Mouse (Mus musculus) spleen, postnatal 14 days (tissue): ENCODE measurements around the gene Cd2ap.
"Not testable (repeated sequence)": the region's sequence is repeated elsewhere in the genome, so short reads cannot be mapped to it uniquely, and the experiment has no call there.

Source experiments
- DNase-seq, 2 experiments: peaks; one replicate each; pipeline ENCODE4 v3.0.0; 2021 to 2022; ENCODE audit warnings: low spot score in 2 of 2

Gene Cd2ap

DNA sequence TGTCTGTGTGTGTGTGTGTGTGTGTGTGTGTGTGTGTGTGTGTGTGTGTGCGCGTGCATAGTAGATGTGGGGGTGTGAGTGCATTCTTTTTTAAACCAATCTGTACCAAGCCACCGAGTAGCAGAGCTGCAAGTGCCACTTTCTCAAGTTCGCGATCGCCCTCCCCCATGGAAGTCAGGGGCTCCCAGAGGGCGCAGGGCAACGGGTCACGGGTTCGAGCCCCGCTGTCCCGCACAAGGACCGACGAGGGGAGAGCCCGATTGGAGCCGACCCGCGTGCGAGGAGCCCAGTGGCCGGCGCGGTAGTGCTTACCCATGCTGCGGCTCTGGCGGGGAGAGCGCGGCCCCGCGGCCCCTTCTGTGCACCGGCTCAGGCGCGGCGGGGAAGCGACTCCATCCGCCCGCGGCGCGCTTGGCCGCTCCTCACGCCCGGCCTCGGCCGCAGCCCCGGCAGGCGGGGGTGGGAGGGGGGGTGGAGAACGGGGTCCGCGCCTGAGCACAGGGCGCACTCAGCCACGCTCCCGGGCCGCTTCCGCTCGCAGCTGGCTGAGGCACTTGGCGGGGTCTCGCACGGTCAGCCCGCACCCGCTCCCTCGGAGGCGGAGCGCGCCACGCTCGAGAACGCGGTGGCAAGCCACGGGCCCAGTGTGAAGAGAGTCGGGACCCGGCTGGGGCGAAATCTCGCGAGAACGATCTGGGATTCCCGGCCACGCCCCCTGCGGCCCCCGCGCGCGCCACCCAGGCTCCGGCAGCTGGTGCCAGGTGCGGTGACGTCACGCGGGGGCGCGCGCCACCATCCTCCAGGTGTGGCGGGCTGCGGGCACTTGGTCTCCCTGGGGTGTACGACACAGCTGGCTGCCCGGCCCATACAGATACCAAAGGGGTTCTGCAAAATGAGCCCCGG, at the start of gene Cd2ap:
Cd2ap (minus strand) TSS at position 665 of the 903 bp plus-strand sequence.
- peak; percentile 95 to 97 for DNase-seq

DNA sequence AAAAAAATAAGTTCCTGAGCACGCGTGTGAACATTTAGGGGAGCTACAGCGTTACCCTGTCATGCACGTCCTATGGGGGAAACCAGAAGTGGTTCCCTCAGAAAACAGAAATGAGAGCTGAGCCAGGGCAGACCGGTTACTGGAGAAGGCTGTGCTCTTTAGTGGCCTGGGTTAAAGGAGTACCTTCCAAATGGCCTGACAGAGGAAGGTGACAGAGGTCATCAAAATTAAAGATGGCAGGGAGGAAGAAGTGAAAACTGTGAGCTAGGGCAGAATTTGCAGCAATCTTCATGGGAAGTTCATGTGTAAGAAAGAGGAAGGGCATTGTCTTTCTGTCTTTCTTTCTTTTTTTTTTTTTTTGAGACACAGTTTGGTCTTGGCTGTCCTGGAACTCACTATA, 48.3 kb upstream of the Cd2ap start:
- no peak for DNase-seq

DNA sequence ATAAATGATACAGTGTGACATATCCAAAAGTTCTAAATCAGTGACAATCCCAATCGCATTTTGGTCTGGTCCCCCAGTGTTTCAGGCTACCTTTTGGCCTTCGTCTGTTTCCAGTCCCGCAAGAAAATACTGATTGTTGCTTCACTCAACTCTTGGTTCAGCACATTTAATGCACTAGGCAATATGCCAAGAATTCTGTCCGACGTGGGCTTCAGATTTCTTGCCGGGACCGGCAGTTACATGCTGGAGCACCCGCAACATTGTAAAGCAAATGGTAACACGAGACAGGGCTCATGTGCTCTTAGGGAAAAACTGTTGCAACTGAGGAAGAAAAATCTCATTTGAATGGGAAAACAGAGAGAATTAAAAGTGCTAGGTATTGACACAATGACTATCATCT, 42.3 kb upstream of the Cd2ap start:
- DNase-seq, result no peak

DNA sequence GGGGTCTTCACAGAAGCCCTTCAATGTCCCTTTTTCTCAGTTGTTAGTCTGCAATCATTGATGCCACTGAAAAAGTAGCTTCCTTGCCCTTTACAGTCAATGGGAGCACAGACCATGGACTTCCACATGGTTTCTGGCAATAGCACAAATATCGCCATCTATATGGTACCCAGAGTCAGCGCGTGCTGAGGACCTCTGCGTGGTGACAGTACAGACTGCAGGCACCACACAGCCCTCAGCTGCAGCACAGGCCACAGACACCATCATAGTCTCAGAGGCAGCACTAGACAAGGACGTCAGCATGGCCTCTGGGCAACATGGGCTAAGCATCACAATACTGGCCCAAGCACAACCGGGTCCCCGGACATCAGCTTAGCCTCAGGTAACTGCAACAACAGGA, 38.3 kb upstream of the Cd2ap start:
- DNase-seq, result no peak

DNA sequence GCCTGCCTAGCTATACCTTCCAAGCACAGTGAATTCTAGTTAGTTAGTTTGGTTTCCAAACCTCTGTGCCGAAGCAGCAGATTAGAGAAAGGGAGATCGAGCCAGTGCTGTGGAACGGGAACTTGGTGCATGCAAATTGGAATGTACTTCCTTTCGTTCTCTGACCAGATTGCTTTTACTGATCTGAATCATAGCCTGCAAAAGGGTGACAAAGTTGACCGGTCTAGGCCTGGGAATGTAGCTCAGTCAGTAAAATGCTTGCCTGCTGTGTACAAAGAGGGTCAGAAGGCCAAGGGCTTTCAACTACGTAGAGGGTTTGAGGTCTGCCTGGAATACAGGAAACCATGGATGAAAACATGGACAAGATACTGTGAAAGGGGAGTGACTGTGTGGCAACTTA, 35.7 kb upstream of the Cd2ap start:
- DNase-seq, result no peak

DNA sequence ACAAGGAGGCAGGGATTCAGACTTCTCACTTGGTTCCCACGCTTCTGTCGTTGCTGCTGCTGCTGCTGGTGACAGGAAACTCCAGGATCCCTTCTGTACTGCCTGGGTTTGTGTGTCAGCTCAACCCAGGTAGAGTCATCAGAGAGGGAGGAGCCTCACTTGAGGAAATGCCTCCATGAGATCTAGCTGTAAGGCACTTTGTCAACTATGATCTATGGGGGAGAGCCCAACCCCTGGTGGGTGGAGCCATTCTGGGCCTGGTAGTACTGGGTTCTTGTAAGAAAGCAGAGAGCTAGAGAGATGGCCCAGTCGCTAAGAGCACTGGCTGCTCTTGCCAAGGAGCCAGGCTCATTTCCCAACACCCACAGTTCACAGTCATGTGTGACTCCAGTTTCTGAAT, 34.0 kb upstream of the Cd2ap start:
- no peak for DNase-seq

DNA sequence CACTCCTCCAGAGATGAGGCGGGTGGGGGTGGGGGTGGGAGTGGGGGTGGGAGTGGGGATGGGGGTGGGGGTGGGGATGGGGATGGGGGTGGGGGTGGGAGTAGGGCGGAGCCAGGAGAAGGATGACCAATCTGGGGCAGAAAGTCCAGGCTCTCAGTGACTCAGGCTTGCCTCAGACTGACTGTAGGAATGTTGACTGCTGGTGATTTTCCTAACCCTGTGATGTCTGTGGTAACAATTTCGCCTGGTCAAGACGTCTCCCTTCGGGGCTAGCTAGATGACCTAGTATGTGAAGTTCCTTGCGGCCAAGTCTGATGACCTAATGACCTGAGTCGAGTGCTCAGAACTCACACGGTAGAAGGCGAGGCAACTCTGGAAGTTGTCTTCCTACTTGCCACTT, 32.9 kb upstream of the Cd2ap start:
- no peak for DNase-seq

DNA sequence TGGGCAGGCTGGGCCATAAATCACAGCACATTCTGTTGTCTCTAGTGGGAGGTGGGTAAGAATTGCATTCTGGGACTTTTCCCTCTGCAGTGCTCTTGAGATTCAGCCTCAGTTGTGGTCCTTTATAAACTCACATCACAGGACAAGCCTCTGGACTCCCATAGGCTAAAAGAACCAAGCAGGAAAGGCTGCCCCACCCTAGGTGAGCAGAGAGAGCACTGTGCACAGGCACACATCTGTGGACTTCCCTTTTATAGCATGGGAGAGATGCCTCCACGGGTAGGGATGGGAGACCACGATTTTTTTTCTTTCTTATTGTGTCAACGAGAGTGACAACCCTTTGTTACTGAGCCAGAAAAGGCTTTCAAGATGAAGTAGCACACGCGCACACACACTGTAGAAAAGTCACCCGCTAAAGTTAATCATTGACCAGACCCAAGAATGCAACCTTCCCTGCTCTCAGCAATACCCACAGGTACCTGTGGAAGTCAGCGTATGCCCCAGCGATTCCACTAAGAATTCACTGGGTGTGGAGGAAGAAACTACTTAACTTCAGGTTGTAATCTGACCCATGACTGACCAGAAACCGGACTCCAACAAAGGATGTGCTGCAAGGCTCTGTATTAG, 32.4 kb upstream of the Cd2ap start:
- no peak for DNase-seq

DNA sequence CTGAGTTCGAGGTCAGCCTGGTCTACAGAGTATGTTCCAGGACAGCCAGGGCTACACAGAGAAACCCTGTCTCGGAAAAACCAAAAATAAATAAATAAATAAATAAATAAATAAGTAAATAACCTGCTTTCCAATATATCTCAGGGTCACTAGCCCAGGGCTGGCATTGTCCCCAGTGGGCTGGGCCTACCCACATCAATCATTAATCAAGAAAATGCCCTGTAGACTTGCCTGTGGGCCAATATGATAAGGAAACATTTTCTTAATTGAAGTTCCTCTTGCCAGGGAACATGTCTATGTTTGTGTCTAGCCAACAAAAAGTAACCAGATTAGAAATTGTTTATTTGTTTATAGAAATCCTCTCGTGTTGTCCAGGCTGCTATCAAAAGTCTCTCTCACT, 31.7 kb upstream of the Cd2ap start:
- no peak for DNase-seq

DNA sequence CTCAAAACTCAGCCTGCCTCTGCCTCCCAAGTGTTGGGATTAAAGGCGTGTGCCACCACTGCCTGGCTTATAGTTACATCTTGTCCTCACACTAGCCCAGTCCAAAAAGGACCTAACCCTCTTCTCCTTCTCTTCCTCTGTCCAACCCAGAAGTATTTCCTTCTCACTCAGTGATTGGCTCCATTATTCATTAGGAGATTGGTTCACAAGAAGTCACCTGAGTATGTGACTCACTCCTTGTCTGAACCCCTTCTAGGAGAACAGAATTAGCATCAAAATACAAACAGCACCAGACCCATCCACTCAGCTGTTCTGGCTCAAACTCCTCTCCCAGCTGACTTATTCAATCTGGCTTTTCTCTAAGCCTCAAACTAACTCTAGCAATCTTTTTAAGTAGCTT, 30.0 kb upstream of the Cd2ap start:
- not testable (repeated sequence) for DNase-seq

DNA sequence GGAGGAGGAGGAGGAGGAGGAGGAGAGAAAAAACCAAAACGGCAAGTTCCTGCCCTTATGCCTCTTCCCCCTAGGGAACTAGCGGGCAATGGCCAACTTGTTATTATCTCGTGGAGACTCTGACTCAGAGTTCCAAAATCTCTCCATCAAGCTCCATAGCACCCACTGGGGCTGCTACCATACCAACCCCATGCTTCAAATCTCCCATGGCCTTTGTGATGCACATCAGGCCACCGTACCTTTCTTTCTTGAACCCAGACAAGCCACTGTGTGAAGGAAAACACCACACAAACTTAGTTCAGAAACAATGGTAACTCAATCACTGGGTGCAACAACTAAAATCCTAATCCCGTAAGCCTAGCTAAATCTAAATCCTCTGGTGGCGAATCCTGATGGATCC, 29.5 kb upstream of the Cd2ap start:
- no peak for DNase-seq

DNA sequence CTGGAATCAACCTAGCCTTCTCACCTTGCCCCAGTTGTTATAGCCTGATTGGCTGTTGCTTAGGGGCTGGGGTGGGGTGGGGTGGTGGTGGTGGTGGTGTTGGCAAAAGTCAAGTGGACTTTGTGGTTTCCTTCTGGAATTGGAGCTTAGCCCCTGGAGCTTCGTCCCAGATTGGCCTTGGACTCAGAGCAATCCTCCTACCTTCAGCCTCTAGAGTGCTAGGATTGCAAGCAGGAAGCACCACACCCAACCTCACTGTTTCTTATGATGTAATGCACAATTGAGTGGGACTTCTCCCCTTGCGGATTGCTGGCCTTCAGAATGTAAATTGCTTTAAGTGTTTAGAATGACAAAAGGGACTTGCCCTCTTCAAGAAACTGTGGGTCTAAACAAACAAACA, 24.3 kb upstream of the Cd2ap start:
- DNase-seq, result no peak

DNA sequence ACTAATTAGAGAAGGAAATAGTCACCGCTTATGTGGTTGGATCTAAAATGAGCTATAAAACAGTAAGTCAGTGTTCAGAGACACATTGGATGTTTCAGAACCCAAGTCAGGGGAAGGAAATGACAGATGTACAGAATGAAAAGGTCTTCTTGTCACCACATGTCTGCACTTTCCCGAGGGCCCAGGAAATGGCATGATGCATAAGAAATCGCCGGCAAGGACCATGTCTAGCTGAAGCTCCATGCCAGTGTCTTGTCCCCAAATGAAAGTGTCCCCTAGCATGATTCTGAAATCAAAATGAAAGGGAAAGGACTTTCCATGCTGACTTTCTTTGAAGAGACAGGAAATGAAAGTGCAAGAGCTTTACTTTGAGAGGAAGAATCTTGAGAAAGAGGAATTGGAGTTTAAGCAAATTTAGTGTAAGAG, 10.8 kb upstream of the Cd2ap start:
- DNase-seq, result no peak

DNA sequence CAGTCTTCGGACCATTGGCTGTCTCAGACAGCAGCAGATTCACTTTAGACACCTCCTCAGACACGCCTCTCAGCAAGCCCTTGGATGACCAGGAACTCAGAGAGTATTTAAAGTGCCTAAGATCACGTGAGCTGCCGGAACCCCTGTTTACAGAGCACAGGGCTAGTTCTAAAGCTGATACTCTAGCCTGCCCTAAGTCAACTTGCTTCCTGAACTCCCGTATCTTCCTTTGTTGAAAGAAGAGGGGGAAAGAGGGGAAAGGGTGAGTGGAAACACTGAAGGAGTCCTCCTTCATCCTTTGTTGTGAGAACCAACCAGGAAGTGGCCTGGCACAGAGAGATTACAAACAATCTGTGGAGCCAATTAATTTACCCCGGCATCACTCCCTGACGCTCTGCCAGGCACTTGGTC, 8.6 kb upstream of the Cd2ap start:
- no peak for DNase-seq

DNA sequence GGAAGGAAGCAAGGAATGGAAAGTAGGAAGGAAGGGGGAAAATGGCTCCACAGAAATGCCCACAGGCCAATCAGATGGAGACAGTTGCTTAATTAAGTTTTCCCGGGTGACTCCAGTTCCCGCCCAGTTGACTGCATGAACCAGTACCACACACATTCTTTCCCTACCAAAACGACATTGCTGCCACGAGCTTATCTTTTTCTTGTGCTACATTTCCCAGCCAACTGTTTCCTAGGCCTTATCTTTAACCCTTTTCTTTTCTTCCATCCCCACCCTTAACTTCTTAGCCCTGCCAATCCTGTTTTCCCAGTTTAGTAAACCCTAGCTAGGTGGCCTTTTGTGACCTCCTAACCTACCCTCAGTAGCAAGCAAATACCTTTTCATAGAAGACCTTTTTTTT, 7.9 kb upstream of the Cd2ap start:
- DNase-seq, result no peak

DNA sequence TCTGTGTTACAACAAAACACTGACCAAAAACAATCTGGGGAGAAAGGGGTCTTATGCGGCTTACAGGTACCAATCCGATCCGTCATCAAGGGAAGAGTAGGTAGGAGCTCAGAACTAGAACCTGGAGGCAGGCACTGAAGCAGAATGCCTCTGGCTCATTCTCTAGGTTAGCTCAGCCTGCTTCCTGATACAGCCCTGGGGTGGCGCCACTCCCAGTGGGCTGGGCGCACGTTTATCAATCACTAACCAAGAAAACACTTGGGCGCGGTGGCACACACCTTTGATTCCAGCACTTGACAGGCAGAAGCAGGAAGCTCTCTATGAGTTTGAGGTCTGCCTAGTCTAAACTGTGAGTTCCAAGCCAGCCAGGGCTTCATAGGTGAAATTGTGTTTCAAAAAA, 7.3 kb upstream of the Cd2ap start:
- DNase-seq, result peak; percentile 14 to 21

DNA sequence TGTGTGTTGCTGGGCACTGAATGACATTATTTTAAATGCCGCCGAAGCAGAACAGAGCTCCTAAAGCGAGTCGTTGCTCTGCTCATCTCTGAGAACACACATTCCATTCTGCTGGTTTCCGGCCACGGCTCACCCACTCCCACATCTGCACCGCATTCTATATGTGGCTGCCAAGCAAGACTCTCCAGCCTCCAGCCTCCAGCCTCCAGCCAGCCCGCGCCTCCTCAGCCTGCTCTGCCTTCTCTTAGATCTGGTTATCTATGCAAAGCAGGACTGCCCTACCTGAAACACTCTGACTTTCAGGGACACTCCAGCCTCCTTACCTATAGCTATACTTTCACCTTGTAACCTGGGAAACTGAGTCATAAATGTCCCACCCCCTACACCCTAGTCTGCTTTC, 6.8 kb upstream of the Cd2ap start:
- no peak for DNase-seq

DNA sequence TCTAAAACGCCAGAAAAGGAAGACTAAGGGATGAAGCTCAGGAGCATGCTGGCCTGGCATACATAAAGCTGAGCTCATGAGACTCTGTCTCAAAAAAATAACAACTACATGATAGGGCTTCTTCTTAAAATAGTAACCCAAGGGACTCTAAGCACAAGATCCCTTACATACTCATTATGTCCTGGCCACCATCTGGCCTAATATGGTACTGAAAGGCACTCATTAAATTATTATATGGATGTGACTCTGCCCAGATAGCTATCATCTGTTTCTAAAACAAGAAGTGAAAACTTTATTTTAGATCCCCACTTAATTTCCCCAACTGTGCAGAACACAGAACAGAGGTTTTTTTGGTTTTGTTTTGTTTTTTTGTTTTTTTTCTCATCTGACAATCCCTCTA, 6.4 kb upstream of the Cd2ap start:
- no peak for DNase-seq

DNA sequence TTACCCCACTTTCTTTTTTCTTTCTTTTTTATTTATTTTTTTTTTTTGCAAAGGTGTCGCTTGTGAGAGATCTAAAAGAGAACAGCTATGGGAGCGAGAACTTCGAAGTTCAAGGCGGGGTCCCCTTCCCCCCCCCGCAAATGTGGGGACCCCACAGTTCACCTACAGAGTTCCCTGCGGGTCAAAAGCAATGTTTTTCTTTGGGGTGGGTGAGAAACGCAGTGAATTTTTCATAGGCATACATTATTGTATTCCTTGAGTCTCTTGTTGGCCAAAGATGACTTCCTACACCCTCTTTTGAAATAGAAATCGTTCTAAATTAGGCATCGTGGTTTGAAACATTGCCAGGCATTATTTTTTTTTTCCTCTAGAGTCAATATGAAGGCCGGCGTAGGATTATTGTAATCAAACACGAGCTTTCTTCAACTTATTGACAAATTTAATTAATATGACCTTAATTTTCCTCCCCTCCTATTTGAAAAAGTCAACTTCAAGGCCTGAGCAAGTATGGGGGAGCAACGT, 500 bp upstream of the Cd2ap start:
- no peak for DNase-seq

DNA sequence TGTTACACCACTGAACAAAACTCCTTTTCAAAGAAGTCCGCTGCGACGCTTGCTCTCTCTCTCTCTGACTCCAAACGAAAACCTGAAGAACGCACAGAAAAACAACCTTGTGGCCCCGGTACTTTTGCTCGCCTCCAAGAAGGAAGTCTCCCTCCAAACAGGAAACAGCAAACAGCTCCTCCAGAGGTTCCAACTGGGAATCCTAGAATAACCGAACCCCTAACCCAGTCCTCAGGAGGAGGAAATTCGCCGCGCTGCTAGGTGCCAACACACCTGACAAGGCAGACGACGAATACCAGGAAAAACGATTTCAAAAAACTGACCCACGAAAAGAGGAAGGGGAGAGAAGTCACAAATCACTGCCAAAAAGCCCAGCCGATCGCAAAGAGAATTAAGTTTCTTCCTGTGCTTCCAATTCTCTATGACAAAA, 879 bp downstream of the Cd2ap start:
- DNase-seq, result peak in 1 of 2 experiments; percentile 8

DNA sequence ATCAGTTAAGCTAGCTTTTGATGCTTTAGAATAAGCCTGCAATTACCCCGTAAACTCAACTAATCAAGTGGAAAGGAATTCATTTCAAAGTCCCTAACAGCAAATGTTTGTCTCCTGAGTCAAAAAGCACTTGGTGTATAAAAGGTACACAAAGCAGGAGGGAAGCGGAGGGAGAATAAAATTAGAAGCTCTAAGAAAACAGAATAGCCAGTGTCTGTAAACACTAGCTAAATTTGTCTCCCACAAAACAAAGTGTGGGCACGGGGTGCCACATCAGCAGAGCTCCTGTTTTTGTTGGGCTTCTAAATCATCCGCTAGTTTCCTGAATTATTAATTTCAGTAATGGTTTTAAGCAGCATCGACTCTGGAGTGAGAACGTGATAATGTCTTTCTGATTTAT, 1.4 kb downstream of the Cd2ap start:
- DNase-seq, result no peak

DNA sequence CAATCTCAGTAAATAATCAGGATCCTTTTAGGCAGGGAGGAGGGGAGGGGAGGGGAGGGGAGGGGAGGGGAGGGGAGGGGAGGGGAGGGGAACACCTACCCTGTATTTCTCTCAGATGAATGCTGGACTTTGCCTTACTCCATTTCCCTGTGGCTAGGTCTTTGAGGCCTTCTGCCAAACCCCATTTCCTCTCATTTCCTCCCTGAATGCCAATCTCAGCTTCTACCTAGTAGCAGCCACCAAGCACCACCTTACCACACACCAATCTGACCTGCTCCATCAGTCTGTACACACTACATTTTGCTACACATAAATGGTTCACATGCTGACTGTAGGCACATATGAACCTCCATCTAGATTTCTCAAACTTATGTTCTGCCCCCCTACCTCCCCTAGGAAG, 6.0 kb downstream of the Cd2ap start:
- no peak for DNase-seq

DNA sequence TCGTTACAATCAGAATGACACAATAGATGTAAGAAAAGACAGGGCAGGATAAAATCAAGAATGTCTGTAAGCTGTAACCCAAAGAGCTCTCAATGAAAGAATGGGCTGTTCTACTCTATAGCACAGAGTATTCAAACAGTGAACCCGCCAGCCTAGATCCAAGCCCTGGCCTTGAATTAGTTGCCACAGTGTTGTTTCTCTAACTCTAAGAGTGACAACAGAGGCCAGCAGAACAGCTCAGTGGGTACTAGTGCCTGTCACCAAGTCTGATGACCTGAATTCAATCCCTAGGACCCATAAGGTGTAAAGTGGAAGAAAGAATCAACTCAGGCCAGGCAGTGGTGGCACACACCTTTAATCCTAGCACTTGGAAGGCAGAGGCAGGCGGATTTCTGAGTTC, 13.3 kb downstream of the Cd2ap start:
- DNase-seq, result no peak
